Mouse (Mus musculus) midbrain, embryonic 11.5 days (tissue): Measurements from ENCODE around the gene Lrrc4b. TPM values are rescaled to one million over a fixed set of nuclear protein-coding genes. Genes with fewer than 3 reads are reported as not detected.

Experiments
- ATAC-seq: fragments of 200-750 bp; cut with Nextera tagmentation; 2 replicates; pipeline ENCODE4 v1.8.0; 2017; ENCODE audit warnings: moderate TSS enrichment, moderate library complexity; ENCODE audit not compliant: low FRiP score
- DNase-seq: peaks from one replicate; pipeline ENCODE4 v3.0.0; 2015; ENCODE audit warnings: low spot score; ENCODE audit errors: missing footprints
- H3K27ac ChIP-seq: fragments of 300-500 bp; sonication (generic); 2 replicates; pipeline ENCODE4 v1.5.1; 2014; ENCODE audit warnings: low read depth, low read length
- H3K27me3 ChIP-seq: fragments of 300-500 bp; sonication (generic); 2 replicates; pipeline ENCODE4 v1.6.1; 2014; ENCODE audit warnings: mild to moderate bottlenecking, low read length, moderate library complexity, mixed read lengths; ENCODE audit not compliant: control insufficient read depth, insufficient read depth
- H3K36me3 ChIP-seq: fragments of 300-500 bp; sonication (generic); 2 replicates; pipeline ENCODE4 v1.6.1; 2014; ENCODE audit warnings: mild to moderate bottlenecking, low read length, moderate library complexity, mixed read lengths; ENCODE audit not compliant: control insufficient read depth, insufficient read depth
- H3K4me1 ChIP-seq: fragments of 300-500 bp; sonication (generic); 2 replicates; pipeline ENCODE4 v1.6.1; 2014; ENCODE audit warnings: low read length; ENCODE audit not compliant: control insufficient read depth, insufficient read depth
- H3K4me2 ChIP-seq: fragments of 300-500 bp; sonication (generic); 2 replicates; pipeline ENCODE4 v1.6.1; 2014; ENCODE audit warnings: mild to moderate bottlenecking, moderate library complexity
- H3K4me3 ChIP-seq: fragments of 300-500 bp; sonication (generic); 2 replicates; pipeline ENCODE4 v1.5.1; 2014; ENCODE audit warnings: low read depth, low read length
- H3K9ac ChIP-seq: fragments of 300-500 bp; sonication (generic); 2 replicates; pipeline ENCODE4 v1.6.1; 2014; ENCODE audit warnings: low read length
- H3K9me3 ChIP-seq: fragments of 300-500 bp; sonication (generic); 2 replicates; pipeline ENCODE4 v1.6.1; 2016; ENCODE audit warnings: low read length; ENCODE audit not compliant: control insufficient read depth
- WGBS: fragments of 180-500 bp; shearing (Covaris S2); extraction: QIAGEN DNeasy Blood & Tissue Kit; methylation state at CpG from one replicate; pipeline ENCODE4 v1.1.7; 2014; 5-methylcytosine and 5-hydroxymethylcytosine counted together
- polyA plus RNA-seq: library from polyadenylated mRNA; unstranded; fragments of >200 nt; fragmentation: Nextera tagmentation; extraction: Ambion mirVana; gene quantifications from 2 replicates; pipeline ENCODE4 v1.2.1, GENCODE M21; 2014

Lrrc4b gene
- polyA plus RNA-seq, 1 experiment from 2014 or later: 10.3 TPM

- peaks cover 23% of the 10 kb centered on the region for H3K4me1 ChIP-seq
- peaks cover 5% of the 10 kb centered on the region for H3K27me3 ChIP-seq
- H3K36me3 ChIP-seq: no peaks in the 10 kb centered on the region
- under 1% methylated on average over 14 of the region's 14 CpGs for WGBS
- peak overlapping the region; percentile 88 for H3K27ac ChIP-seq
- no peaks in the 10 kb centered on the region for H3K9me3 ChIP-seq
- peak; percentile 94 for DNase-seq
- peak overlapping the region; percentile 95 for H3K9ac ChIP-seq
- peak overlapping the region; percentile 92 for H3K4me2 ChIP-seq
- ATAC-seq: peak; percentile 65
- peak overlapping the region; percentile 53 for H3K4me3 ChIP-seq
Observed at GRCm38 (mm10) chr7:44441648-44442109, 12.9 kb downstream of the Lrrc4b start.

GRCm38 (mm10) chr7:44442407-44442821 lies 13.6 kb downstream of the Lrrc4b start:
- Histone ChIP-seq H3K27me3 (peaks cover 5% of the 10 kb centered on the region), H3K4me1 (peaks cover 23% of the 10 kb centered on the region), H3K9ac (peak overlapping the region; percentile 95), H3K27ac (peak overlapping the region; percentile 88), H3K4me3 (peak overlapping the region; percentile 53), H3K4me2 (peak overlapping the region; percentile 92), H3K9me3 (no peaks in the 10 kb centered on the region), H3K36me3 (peaks cover 3% of the 10 kb centered on the region)
- WGBS: 0% methylated on average over 12 of the region's 14 CpGs
- DNase-seq (peak; percentile 94), ATAC-seq (peak; percentile 49)

- Histone ChIP-seq H3K9me3 (no peaks in the 10 kb centered on the region), H3K4me3 (peak overlapping the region; percentile 53), H3K27me3 (peaks cover 5% of the 10 kb centered on the region), H3K4me1 (peaks cover 23% of the 10 kb centered on the region), H3K36me3 (peaks cover 3% of the 10 kb centered on the region), H3K27ac (peak overlapping the region; percentile 88), H3K4me2 (peak overlapping the region; percentile 92), H3K9ac (peak overlapping the region; percentile 95)
- ATAC-seq (peak; percentile 56), DNase-seq (peak; percentile 95)
- 8% methylated on average over 20 of the region's 20 CpGs for WGBS
Observed at GRCm38 (mm10) chr7:44443268-44444173, 14.7 kb downstream of the Lrrc4b start.

GRCm38 (mm10) chr7:44444886-44445527 lies 16.2 kb downstream of the Lrrc4b start:
- WGBS: 34% methylated on average over 29 of the region's 29 CpGs
- ATAC-seq (no peak), DNase-seq (no peak)
- H3K9me3 ChIP-seq: no peaks in the 10 kb centered on the region
- peaks cover 23% of the 10 kb centered on the region for H3K4me1 ChIP-seq
- H3K4me2 ChIP-seq: peak overlapping the region; percentile 92; the same call in 1 of the 2 replicates
- no peak overlapping the region for H3K27ac ChIP-seq
- H3K27me3 ChIP-seq: peaks cover 5% of the 10 kb centered on the region
- peaks cover 10% of the 10 kb centered on the region for H3K36me3 ChIP-seq
- no peak overlapping the region for H3K9ac ChIP-seq
- H3K4me3 ChIP-seq: no peak overlapping the region

- no peak overlapping the region; the same call in 1 of the 2 replicates for H3K4me3 ChIP-seq
- H3K27me3 ChIP-seq: peaks cover 5% of the 10 kb centered on the region
- DNase-seq (no peak), ATAC-seq (no peak)
- H3K36me3 ChIP-seq: peaks cover 10% of the 10 kb centered on the region
- H3K9ac ChIP-seq: no peak overlapping the region
- H3K27ac ChIP-seq: no peak overlapping the region
- WGBS: 42% methylated on average over 7 of the region's 7 CpGs
- 0 out of 2 replicates have a peak overlapping the region, but pooled peaks have one; percentile 3 for H3K4me2 ChIP-seq
- H3K4me1 ChIP-seq: peaks cover 23% of the 10 kb centered on the region
- no peaks in the 10 kb centered on the region for H3K9me3 ChIP-seq
Observed at GRCm38 (mm10) chr7:44445528-44445923, 16.7 kb downstream of the Lrrc4b start.

GRCm38 (mm10) chr7:44446070-44446855 lies 17.4 kb downstream of the Lrrc4b start:
- Histone ChIP-seq H3K27ac (no peak overlapping the region), H3K9ac (no peak overlapping the region), H3K9me3 (no peaks in the 10 kb centered on the region), H3K27me3 (peaks cover 5% of the 10 kb centered on the region), H3K4me2 (no peak overlapping the region), H3K36me3 (peaks cover 10% of the 10 kb centered on the region), H3K4me3 (no peak overlapping the region), H3K4me1 (peaks cover 23% of the 10 kb centered on the region)
- WGBS: 66% methylated on average over 12 of the region's 12 CpGs
- DNase-seq: peak; percentile 78
- ATAC-seq: no peak

- DNase-seq: no peak
- no peaks in the 10 kb centered on the region for H3K27me3 ChIP-seq
- no peaks in the 10 kb centered on the region for H3K4me1 ChIP-seq
- no peak overlapping the region for H3K4me2 ChIP-seq
- no peak overlapping the region for H3K9ac ChIP-seq
- H3K36me3 ChIP-seq: peaks cover 17% of the 10 kb centered on the region
- no peaks in the 10 kb centered on the region; the same call in 1 of the 2 replicates for H3K9me3 ChIP-seq
- H3K27ac ChIP-seq: no peak overlapping the region
- WGBS: 41% methylated on average over 3 of the region's 3 CpGs
- ATAC-seq: no peak
- H3K4me3 ChIP-seq: no peak overlapping the region
Observed at GRCm38 (mm10) chr7:44453256-44453655, 24.4 kb downstream of the Lrrc4b start.

GRCm38 (mm10) chr7:44456302-44456701 lies 27.5 kb downstream of the Lrrc4b start:
- no peak overlapping the region for H3K4me3 ChIP-seq
- no peak for DNase-seq
- no peak overlapping the region for H3K4me2 ChIP-seq
- H3K9me3 ChIP-seq: no peaks in the 10 kb centered on the region; the same call in 1 of the 2 replicates
- H3K4me1 ChIP-seq: no peaks in the 10 kb centered on the region
- H3K27me3 ChIP-seq: peaks cover 6% of the 10 kb centered on the region; the same call in 1 of the 2 replicates
- no peak for ATAC-seq
- 91% methylated on average over 1 of the region's 1 CpGs for WGBS
- H3K27ac ChIP-seq: no peak overlapping the region
- peaks cover 12% of the 10 kb centered on the region for H3K36me3 ChIP-seq
- no peak overlapping the region for H3K9ac ChIP-seq
